Mouse (Mus musculus) embryonic facial prominence, embryonic 15.5 days (tissue): ENCODE measurements at regions not wholly inside any gene's neighbourhood (a gene's known extent, or its start where the extent isn't known, plus 50 kb on each side); places are given as distances from the start of the nearest gene placed in this dataset.

Experiments
- ATAC-seq: fragments of 200-750 bp; cut with Nextera tagmentation; 2 replicates; pipeline ENCODE4 v1.8.0; 2017; ENCODE audit warnings: low read depth, moderate TSS enrichment; ENCODE audit not compliant: insufficient number of reproducible peaks, low FRiP score, low TSS enrichment
- H3K27ac ChIP-seq: fragments of 300-500 bp; sonication (generic); replicated peaks from 2 replicates; pipeline ENCODE4 v1.5.1; 2015; ENCODE audit warnings: mild to moderate bottlenecking, inconsistent platforms
- H3K27me3 ChIP-seq: fragments of 300-500 bp; sonication (generic); 2 replicates; pipeline ENCODE4 v1.6.1; 2015; ENCODE audit warnings: inconsistent platforms
- H3K36me3 ChIP-seq: fragments of 300-500 bp; sonication (generic); 2 replicates; pipeline ENCODE4 v1.6.1; 2015; ENCODE audit warnings: mild to moderate bottlenecking, inconsistent platforms
- H3K4me1 ChIP-seq: fragments of 300-500 bp; sonication (generic); 2 replicates; pipeline ENCODE4 v1.6.1; 2015; ENCODE audit warnings: inconsistent platforms
- H3K4me2 ChIP-seq: fragments of 300-500 bp; sonication (generic); replicated peaks from 2 replicates; pipeline ENCODE4 v1.6.1; 2015; ENCODE audit warnings: mild to moderate bottlenecking, inconsistent platforms
- H3K4me3 ChIP-seq: fragments of 300-500 bp; sonication (generic); replicated peaks from 2 replicates; pipeline ENCODE4 v1.5.1; 2015; ENCODE audit warnings: mild to moderate bottlenecking, inconsistent platforms
- H3K9ac ChIP-seq: fragments of 300-500 bp; sonication (generic); 2 replicates; pipeline ENCODE4 v1.6.1; 2015; ENCODE audit warnings: inconsistent platforms
- H3K9me3 ChIP-seq: fragments of 300-500 bp; sonication (generic); replicated peaks from 2 replicates; pipeline ENCODE4 v1.6.1; 2016; ENCODE audit warnings: inconsistent platforms
- WGBS: fragments of 180-500 bp; shearing (Covaris S2); methylation state at CpG from one replicate; pipeline ENCODE4 v1.1.7; 2015; 5-methylcytosine and 5-hydroxymethylcytosine counted together

DNA sequence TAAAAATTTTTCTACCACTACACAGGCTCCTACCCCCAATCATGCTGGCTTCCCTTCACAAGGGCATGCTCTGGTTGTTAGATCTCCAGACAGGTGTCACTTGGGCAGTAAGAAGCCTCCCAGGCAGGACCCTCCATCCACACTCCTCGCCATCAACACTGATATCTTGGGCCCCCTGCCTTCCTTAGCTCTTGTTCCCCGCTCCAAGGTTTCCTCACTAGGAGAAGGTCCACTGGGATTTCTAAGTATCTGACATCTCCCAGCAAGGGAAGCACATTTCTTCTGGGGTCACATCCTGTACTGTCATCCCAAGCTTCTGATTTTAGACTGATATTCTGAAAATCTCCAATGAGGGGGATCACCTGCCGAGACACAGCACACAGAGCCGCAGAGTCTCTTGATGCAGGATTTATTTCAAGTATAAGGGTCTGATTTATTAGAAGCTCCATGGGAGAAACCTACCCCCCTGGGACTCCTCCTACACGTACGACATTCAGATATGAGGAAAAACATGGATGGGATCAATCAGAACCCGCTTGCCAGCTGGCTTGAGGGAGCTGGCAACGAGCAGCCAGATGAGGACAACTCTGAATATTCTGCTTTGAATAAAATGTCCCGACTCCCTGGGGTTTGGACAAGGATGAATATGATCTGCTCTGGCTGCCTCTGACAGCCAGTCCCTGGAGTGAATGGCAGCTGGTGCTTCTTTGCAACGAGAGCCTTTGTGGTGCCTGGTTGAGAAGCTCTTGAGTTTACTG, 322.8 kb downstream of the Vps13c start:
- H3K4me3 ChIP-seq: no peak overlapping the region
- H3K27me3 ChIP-seq: no peaks in the 10 kb centered on the region
- WGBS: 66% methylated on average over 10 of the region's 10 CpGs
- no peak overlapping the region for H3K27ac ChIP-seq
- no peak for ATAC-seq
- no peaks in the 10 kb centered on the region for H3K4me1 ChIP-seq
- no peaks in the 10 kb centered on the region for H3K36me3 ChIP-seq
- no peak overlapping the region for H3K4me2 ChIP-seq
- H3K9me3 ChIP-seq: no peaks in the 10 kb centered on the region
- H3K9ac ChIP-seq: no peak overlapping the region

DNA sequence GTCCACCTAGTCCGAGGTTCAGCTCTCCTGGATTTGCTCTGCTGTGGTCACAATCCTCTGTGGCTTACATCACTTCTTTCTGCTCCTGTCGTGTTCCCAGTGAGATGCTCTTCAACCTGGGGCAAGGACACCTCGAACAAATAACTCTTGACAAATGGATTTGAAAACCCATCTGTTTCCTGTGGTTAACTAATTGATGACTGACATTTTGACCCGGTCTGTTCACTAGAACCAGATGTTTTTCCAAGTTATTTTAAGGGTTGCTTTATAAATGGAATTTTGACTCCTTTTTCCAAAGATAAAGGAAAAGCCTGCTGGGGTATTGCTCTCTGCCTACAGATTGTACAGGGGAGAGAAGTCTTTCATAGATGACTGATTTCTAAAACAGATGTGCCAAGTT, 326.4 kb downstream of the Vps13c start:
- H3K4me2 ChIP-seq: no peak overlapping the region
- no peak overlapping the region for H3K4me3 ChIP-seq
- no peak overlapping the region for H3K27ac ChIP-seq
- no peaks in the 10 kb centered on the region for H3K36me3 ChIP-seq
- WGBS: 16% methylated on average over 4 of the region's 4 CpGs
- ATAC-seq: no peak
- no peaks in the 10 kb centered on the region for H3K4me1 ChIP-seq
- H3K27me3 ChIP-seq: no peaks in the 10 kb centered on the region
- no peaks in the 10 kb centered on the region for H3K9me3 ChIP-seq
- no peak overlapping the region for H3K9ac ChIP-seq

- ATAC-seq: no peak
- H3K27ac ChIP-seq: no peak overlapping the region
- no peak overlapping the region for H3K9ac ChIP-seq
Observed at GRCm38 (mm10) chr9:68188921-68189320, 348.7 kb downstream of the Vps13c start.

DNA sequence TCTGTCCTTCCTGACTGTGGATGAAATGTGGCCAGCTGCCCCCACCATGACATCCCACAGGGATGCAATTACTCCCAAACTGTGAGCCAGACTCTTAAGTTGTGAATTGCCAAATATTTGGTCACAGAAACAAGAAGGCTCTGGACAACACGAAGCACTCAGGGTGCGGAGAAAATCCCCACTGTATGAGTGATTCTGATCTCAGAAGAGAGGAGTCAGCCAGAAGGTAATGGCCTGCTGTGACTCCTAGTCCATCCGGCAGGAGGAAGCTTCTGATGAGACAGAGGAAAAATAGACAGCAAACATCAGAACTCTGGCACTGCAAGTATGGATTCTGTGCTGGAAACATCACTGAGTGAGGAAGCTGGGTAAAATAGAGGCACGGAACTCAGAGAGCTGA, 359.6 kb downstream of the Vps13c start:
- H3K27ac ChIP-seq: no peak overlapping the region
- no peaks in the 10 kb centered on the region; the same call in 1 of the 2 replicates for H3K27me3 ChIP-seq
- no peak overlapping the region for H3K4me3 ChIP-seq
- no peak for ATAC-seq
- no peaks in the 10 kb centered on the region for H3K36me3 ChIP-seq
- no peaks in the 10 kb centered on the region for H3K9me3 ChIP-seq
- 81% methylated on average over 4 of the region's 4 CpGs for WGBS
- no peak overlapping the region for H3K9ac ChIP-seq
- no peak overlapping the region for H3K4me2 ChIP-seq
- H3K4me1 ChIP-seq: no peaks in the 10 kb centered on the region

More at GRCm38 (mm10) chr9:68188921-68189320, 348.7 kb downstream of the Vps13c start:
- H3K27me3 ChIP-seq: no peaks in the 10 kb centered on the region
- H3K9me3 ChIP-seq: no peaks in the 10 kb centered on the region
- no peaks in the 10 kb centered on the region for H3K36me3 ChIP-seq
- no peak overlapping the region for H3K4me2 ChIP-seq
- no peak overlapping the region for H3K4me3 ChIP-seq
- H3K4me1 ChIP-seq: no peaks in the 10 kb centered on the region

DNA sequence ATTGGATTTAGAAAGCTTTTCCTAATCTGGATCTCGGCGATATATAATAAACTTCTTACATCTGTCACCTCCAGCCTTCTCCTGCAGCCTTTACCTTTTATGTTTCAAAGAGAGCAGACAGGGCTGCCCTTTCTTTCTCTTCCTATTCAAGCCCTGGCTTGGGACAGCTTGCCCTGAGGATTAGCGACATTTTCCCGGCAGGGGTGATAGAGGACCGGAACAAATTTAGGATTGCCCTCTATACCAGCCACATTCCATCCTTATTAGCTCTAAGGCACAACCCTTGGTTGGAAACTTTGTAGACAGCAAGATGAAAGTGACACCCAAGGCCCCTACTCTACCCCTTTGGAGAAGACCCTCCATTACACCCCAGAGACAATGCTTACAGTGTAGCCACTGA, 360.8 kb downstream of the Vps13c start:
- H3K4me1 ChIP-seq: no peaks in the 10 kb centered on the region
- WGBS: 24% methylated on average over 5 of the region's 5 CpGs
- no peak for ATAC-seq
- H3K9me3 ChIP-seq: no peaks in the 10 kb centered on the region
- H3K36me3 ChIP-seq: no peaks in the 10 kb centered on the region
- H3K9ac ChIP-seq: no peak overlapping the region
- H3K4me2 ChIP-seq: no peak overlapping the region
- no peaks in the 10 kb centered on the region; the same call in 1 of the 2 replicates for H3K27me3 ChIP-seq
- H3K4me3 ChIP-seq: no peak overlapping the region
- H3K27ac ChIP-seq: no peak overlapping the region

GRCm38 (mm10) chr9:68225694-68226093, 385.5 kb downstream of the Vps13c start:
- no peak overlapping the region for H3K4me3 ChIP-seq
- H3K9ac ChIP-seq: no peak overlapping the region
- H3K4me1 ChIP-seq: no peaks in the 10 kb centered on the region
- no peak for ATAC-seq
- H3K27ac ChIP-seq: no peak overlapping the region
- no peaks in the 10 kb centered on the region for H3K36me3 ChIP-seq
- WGBS: 87% methylated on average over 6 of the region's 6 CpGs
- H3K9me3 ChIP-seq: no peaks in the 10 kb centered on the region
- H3K27me3 ChIP-seq: no peaks in the 10 kb centered on the region
- H3K4me2 ChIP-seq: no peak overlapping the region

- H3K9ac ChIP-seq: no peak overlapping the region
- no peak overlapping the region for H3K4me3 ChIP-seq
- H3K9me3 ChIP-seq: no peaks in the 10 kb centered on the region
- no peak overlapping the region for H3K4me2 ChIP-seq
- H3K4me1 ChIP-seq: no peaks in the 10 kb centered on the region
- no peaks in the 10 kb centered on the region for H3K36me3 ChIP-seq
- no peaks in the 10 kb centered on the region for H3K27me3 ChIP-seq
- no peak overlapping the region for H3K27ac ChIP-seq
- WGBS: 85% methylated on average over 3 of the region's 3 CpGs
- ATAC-seq: no peak
Observed at GRCm38 (mm10) chr9:68231131-68231530, 390.9 kb downstream of the Vps13c start.

DNA sequence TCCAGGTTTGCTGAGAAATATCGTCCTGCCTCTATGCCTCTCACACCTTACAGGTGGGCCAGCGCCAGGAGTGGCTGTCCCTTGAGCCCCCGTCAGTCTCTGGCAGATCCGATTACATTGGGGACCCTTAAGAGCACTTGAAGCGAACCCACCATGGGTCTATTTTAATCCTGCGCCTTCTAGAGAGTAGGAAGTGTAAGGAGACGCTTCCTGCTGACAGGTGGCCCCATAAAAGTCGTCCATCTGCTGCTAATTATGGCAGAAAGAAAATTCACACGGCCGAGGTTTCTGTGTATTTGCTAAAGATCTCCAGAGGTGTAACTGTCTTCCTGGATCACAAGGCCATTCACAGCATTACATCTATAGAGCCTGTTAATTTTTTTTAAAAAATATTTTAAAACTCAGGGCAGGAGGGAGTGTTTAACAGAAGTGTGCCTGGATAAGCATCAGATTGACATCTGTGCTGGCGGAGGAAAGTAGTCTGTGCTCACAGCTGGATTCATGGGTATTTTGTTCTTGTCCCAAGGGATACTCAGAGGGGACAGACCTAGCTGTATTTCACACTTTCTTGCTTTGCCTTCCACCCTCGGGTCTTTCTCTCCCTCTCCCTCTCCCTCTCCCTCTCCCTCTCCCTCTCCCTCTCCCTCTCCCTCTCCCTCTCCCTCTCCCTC, 394.9 kb downstream of the Vps13c start:
- Histone ChIP-seq H3K9me3 (no peaks in the 10 kb centered on the region), H3K27ac (no peak overlapping the region), H3K4me1 (no peaks in the 10 kb centered on the region), H3K4me3 (no peak overlapping the region), H3K27me3 (no peaks in the 10 kb centered on the region), H3K4me2 (no peak overlapping the region), H3K36me3 (no peaks in the 10 kb centered on the region), H3K9ac (no peak overlapping the region)
- 21% methylated on average over 12 of the region's 12 CpGs for WGBS
- no peak for ATAC-seq

- Histone ChIP-seq H3K9me3 (no peaks in the 10 kb centered on the region), H3K27ac (no peak overlapping the region), H3K9ac (no peak overlapping the region), H3K36me3 (no peaks in the 10 kb centered on the region), H3K4me3 (no peak overlapping the region), H3K4me2 (no peak overlapping the region), H3K27me3 (no peaks in the 10 kb centered on the region), H3K4me1 (no peaks in the 10 kb centered on the region)
- no peak for ATAC-seq
Observed at GRCm38 (mm10) chr9:68239121-68239520, 398.9 kb downstream of the Vps13c start.

GRCm38 (mm10) chr9:68239551-68239950, 399.4 kb downstream of the Vps13c start:
- ATAC-seq: no peak
- Histone ChIP-seq H3K27ac (no peak overlapping the region), H3K36me3 (no peaks in the 10 kb centered on the region), H3K9me3 (no peaks in the 10 kb centered on the region), H3K4me2 (no peak overlapping the region), H3K4me3 (no peak overlapping the region), H3K9ac (no peak overlapping the region), H3K27me3 (no peaks in the 10 kb centered on the region), H3K4me1 (no peaks in the 10 kb centered on the region)
- WGBS: 82% methylated on average over 5 of the region's 5 CpGs

GRCm38 (mm10) chr9:68250011-68250410, 403.6 kb upstream of the Rora start:
- Histone ChIP-seq H3K27me3 (no peaks in the 10 kb centered on the region), H3K27ac (no peak overlapping the region), H3K36me3 (no peaks in the 10 kb centered on the region), H3K4me3 (no peak overlapping the region), H3K4me1 (no peaks in the 10 kb centered on the region), H3K9ac (no peak overlapping the region), H3K9me3 (no peaks in the 10 kb centered on the region), H3K4me2 (no peak overlapping the region)
- WGBS: 82% methylated on average over 16 of the region's 16 CpGs
- ATAC-seq: no peak

DNA sequence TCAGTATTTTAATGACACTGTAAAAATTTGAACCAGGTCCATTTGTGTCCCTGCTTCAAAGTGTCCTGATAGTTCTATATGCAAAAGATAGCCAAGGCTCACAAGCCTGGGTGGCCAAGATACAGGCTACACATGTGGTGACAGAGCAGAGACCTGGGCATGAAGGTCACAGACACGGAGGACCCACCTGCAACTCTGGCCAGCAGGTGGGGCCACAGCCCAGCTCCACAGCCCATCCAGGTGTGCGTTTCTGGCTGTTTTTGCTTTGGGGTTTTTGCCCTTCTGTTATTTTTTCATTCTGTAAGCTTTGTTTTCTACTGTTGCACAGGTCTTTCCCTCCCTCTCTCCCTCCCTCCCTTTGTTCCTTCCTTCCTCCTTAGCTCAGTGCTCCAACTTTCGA, 399.4 kb upstream of the Rora start:
- Histone ChIP-seq H3K27me3 (no peaks in the 10 kb centered on the region), H3K27ac (no peak overlapping the region), H3K9ac (no peak overlapping the region), H3K9me3 (no peaks in the 10 kb centered on the region), H3K4me1 (no peaks in the 10 kb centered on the region), H3K4me3 (no peak overlapping the region), H3K4me2 (no peak overlapping the region), H3K36me3 (no peaks in the 10 kb centered on the region)
- WGBS: 50% methylated on average over 3 of the region's 3 CpGs
- no peak for ATAC-seq
